Mouse (Mus musculus) stomach, embryonic 14.5 days (tissue): ENCODE data around the gene Stox2. TPM values are rescaled to one million over a fixed set of nuclear protein-coding genes. Genes with fewer than 3 reads are reported as not detected.

Source experiments
- ATAC-seq: fragments of 200-750 bp; cut with Nextera tagmentation; 2 replicates; pipeline ENCODE4 v1.8.0; 2017; ENCODE audit warnings: low read depth, moderate TSS enrichment; ENCODE audit not compliant: insufficient number of reproducible peaks, insufficient read depth, low FRiP score
- H3K27ac ChIP-seq: fragments of 300-500 bp; sonication (generic); 2 replicates; pipeline ENCODE4 v1.5.1; 2014; ENCODE audit warnings: mild to moderate bottlenecking, low read length, moderate library complexity, mixed read lengths
- H3K27me3 ChIP-seq: fragments of 300-500 bp; sonication (generic); 2 replicates; pipeline ENCODE4 v1.6.1; 2014; ENCODE audit warnings: low read length, control low read depth, mixed read lengths; ENCODE audit not compliant: control insufficient read depth, insufficient read depth
- H3K36me3 ChIP-seq: fragments of 300-500 bp; sonication (generic); 2 replicates; pipeline ENCODE4 v1.6.1; 2014; ENCODE audit warnings: mild to moderate bottlenecking, control low read depth, low read length, moderate library complexity, mixed read lengths; ENCODE audit not compliant: control insufficient read depth, insufficient read depth
- H3K4me1 ChIP-seq: fragments of 300-500 bp; sonication (generic); 2 replicates; pipeline ENCODE4 v1.6.1; 2014; ENCODE audit warnings: low read length, control low read depth, mixed read lengths; ENCODE audit not compliant: control insufficient read depth, insufficient read depth
- H3K4me2 ChIP-seq: fragments of 300-500 bp; sonication (generic); replicated peaks from 2 replicates; pipeline ENCODE4 v1.6.1; 2014; ENCODE audit warnings: low read depth, low read length, control low read depth
- H3K4me3 ChIP-seq: fragments of 300-500 bp; sonication (generic); 2 replicates; pipeline ENCODE4 v1.5.1; 2014; ENCODE audit warnings: low read depth, low read length, control low read depth
- H3K9ac ChIP-seq: fragments of 300-500 bp; sonication (generic); replicated peaks from 2 replicates; pipeline ENCODE4 v1.6.1; 2014; ENCODE audit warnings: low read depth, mild to moderate bottlenecking, control low read depth, low read length, moderate library complexity, mixed read lengths
- H3K9me3 ChIP-seq: fragments of 300-500 bp; sonication (generic); 2 replicates; pipeline ENCODE4 v1.6.1; 2016; ENCODE audit warnings: low read depth, low read length, control low read depth; ENCODE audit not compliant: control insufficient read depth
- WGBS: fragments of 180-500 bp; shearing (Covaris S2); extraction: QIAGEN DNeasy Blood & Tissue Kit; methylation state at CpG from one replicate; pipeline ENCODE4 v1.1.7; 2014; 5-methylcytosine and 5-hydroxymethylcytosine counted together
- polyA plus RNA-seq: library from polyadenylated mRNA; unstranded; fragments of >200 nt; fragmentation: Nextera tagmentation; extraction: Ambion mirVana; gene quantifications from 2 replicates; pipeline ENCODE4 v1.2.1, GENCODE M21; 2014

Gene Stox2
- polyA plus RNA-seq, 1 experiment from 2014 or later = 20.5 TPM

GRCm38 (mm10) chr8:47376651-47377050, 69.5 kb downstream of the Stox2 start:
- H3K9ac ChIP-seq = no peak overlapping the region
- no peak for ATAC-seq
- H3K27ac ChIP-seq = no peak overlapping the region
- no peak overlapping the region for H3K4me3 ChIP-seq
- H3K36me3 ChIP-seq = no peaks in the 10 kb centered on the region
- H3K9me3 ChIP-seq = no peaks in the 10 kb centered on the region
- H3K4me1 ChIP-seq = peaks cover 6% of the 10 kb centered on the region; the same call in 1 of the 2 replicates
- H3K27me3 ChIP-seq = no peaks in the 10 kb centered on the region
- no peak overlapping the region for H3K4me2 ChIP-seq
- WGBS = 96% methylated on average over 7 of the region's 7 CpGs

DNA sequence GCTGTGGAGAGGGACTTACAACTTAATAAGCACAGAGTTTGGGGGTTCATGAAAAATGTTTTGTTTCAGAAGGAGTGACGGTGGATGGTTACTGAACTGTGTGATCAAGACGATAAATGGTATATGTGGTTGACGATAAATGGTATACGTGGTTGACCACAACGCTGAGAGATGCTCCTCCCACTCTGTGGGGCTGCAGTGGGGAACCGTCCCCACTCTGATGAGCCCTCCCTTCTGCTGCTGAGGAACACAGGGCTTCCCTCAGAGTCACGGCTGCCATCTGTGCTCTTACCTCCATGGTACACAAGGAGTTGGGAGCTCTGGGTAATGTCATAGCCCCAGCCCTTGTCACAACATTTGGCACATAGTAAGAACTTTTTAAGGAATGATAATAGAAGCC, 72.4 kb downstream of the Stox2 start:
- Histone ChIP-seq H3K4me2 (no peak overlapping the region), H3K36me3 (no peaks in the 10 kb centered on the region), H3K27me3 (no peaks in the 10 kb centered on the region), H3K4me3 (no peak overlapping the region), H3K9me3 (no peaks in the 10 kb centered on the region), H3K4me1 (peaks cover 4% of the 10 kb centered on the region), H3K9ac (no peak overlapping the region), H3K27ac (no peak overlapping the region)
- ATAC-seq = no peak
- 91% methylated on average over 7 of the region's 7 CpGs for WGBS

GRCm38 (mm10) chr8:47371539-47371938, 74.6 kb downstream of the Stox2 start:
- no peak overlapping the region for H3K27ac ChIP-seq
- H3K4me3 ChIP-seq = no peak overlapping the region
- peaks cover 4% of the 10 kb centered on the region for H3K4me1 ChIP-seq
- H3K36me3 ChIP-seq = no peaks in the 10 kb centered on the region
- no peaks in the 10 kb centered on the region for H3K27me3 ChIP-seq
- no peak for ATAC-seq
- no peak overlapping the region for H3K9ac ChIP-seq
- WGBS = 59% methylated on average over 3 of the region's 3 CpGs
- no peaks in the 10 kb centered on the region for H3K9me3 ChIP-seq
- H3K4me2 ChIP-seq = no peak overlapping the region

DNA sequence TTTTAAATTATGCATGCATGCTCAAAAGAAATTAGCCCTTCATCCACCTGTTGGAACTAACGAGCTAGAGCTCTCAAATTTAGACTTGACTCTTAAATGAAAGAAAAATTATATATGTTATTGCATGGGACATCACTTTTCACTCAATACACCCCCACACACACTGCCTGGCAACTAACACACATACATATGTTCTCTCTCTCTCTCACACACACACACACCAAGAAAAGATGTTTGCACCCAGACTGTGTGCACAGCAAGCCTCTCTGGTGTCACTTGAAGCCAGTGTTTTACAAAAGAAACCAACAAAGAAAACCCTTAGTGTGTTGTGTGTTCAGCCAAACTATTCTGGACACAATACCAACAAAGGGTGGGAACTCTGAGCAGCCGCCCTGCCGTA, 75.1 kb downstream of the Stox2 start:
- Histone ChIP-seq H3K4me2 (no peak overlapping the region), H3K9ac (no peak overlapping the region), H3K4me1 (peaks cover 4% of the 10 kb centered on the region), H3K27me3 (no peaks in the 10 kb centered on the region), H3K4me3 (no peak overlapping the region), H3K9me3 (no peaks in the 10 kb centered on the region; the same call in 1 of the 2 replicates), H3K27ac (no peak overlapping the region), H3K36me3 (no peaks in the 10 kb centered on the region)
- ATAC-seq = no peak
- WGBS = 85% methylated on average over 3 of the region's 3 CpGs

DNA sequence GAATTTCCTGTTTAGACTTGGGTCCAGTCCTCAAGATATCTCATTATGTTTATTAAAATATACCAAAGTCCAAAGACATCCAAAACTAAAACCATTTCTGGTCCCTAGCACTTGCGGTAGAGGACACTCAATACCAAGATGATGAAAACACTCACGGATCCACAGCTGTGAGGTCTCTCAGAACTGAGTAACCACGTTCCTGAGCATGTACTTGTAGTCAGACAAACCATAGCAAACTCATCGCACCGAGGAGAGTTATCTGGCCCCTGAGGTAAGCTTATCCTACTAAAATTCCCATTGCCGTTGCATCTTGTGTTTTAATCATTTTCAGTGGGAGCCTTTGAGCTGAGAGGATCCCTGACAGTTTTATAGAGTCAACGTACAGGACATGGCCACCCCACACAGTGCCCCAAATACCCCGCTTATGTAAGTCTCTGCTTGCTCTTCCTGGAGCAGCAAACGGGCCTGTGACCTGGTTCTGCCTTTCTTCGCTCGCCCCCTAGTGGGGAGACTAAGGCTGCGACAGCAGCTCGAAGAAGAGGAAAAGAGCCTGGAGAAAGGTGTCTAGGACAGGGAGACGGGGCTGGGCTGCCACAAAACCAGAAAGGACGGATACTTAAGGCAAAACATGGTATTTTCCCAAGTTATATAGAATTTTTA, 75.6 kb downstream of the Stox2 start:
- Histone ChIP-seq H3K36me3 (no peaks in the 10 kb centered on the region), H3K4me3 (no peak overlapping the region), H3K9me3 (no peaks in the 10 kb centered on the region; the same call in 1 of the 2 replicates), H3K4me2 (no peak overlapping the region), H3K27ac (no peak overlapping the region), H3K4me1 (peaks cover 4% of the 10 kb centered on the region), H3K27me3 (no peaks in the 10 kb centered on the region), H3K9ac (no peak overlapping the region)
- WGBS = 27% methylated on average over 15 of the region's 15 CpGs
- no peak for ATAC-seq

DNA sequence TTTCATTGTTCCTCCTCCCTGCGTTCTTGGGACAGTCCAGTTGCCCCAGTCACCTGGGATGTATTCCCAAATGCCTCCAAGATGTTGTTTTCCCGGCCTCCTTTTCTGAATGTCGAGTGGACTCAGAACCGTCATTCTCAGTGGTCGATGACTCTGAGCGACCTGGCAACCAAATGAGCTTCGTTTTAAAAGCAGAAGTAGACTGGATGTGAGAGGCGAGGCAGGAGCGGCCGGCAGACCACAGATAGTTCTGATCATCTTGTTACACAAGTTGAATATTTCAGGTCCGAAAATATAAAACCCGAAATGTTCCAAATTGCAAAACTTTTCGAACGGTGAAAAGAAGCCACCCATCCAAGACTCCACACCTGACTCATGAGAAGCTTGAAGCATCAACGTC, 76.2 kb downstream of the Stox2 start:
- ATAC-seq = no peak
- no peaks in the 10 kb centered on the region for H3K36me3 ChIP-seq
- no peak overlapping the region for H3K4me2 ChIP-seq
- 91% methylated on average over 15 of the region's 15 CpGs for WGBS
- H3K4me3 ChIP-seq = no peak overlapping the region
- H3K4me1 ChIP-seq = peaks cover 4% of the 10 kb centered on the region
- H3K27ac ChIP-seq = no peak overlapping the region
- H3K27me3 ChIP-seq = no peaks in the 10 kb centered on the region
- no peaks in the 10 kb centered on the region; the same call in 1 of the 2 replicates for H3K9me3 ChIP-seq
- H3K9ac ChIP-seq = no peak overlapping the region

DNA sequence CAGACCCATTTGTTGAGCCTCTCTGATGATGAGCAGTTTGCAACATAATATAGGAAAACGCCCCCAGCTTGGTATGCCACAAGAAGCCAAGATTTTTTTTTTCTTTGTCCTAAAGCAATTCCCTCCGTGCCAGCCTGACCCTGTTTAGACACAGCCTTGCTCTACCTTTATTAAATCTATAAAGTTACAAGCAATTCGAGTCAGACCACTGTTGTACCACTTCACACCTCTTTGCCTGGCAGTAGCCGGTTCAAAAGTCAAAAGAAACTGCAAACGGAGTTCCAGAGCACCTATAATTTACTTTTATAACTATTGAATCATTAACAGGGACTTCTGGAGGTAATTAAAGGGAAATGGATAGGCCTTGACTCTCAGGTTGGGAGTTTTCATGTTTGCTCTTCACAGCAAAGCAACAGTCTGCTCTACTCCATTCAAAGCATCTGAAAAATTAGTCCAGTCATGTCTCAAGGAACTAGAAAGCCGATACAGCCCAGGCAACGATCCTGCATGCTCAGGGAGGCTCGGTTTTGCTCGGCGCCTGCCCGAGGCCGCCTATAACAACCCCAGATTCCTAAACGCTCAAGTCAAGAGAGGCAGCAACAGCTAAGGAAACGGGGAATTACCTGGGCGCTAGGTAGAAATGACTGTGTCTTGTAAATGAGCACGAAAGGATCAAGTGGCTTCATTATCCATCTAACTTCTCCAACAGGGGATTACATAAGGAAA, 77.0 kb downstream of the Stox2 start:
- no peak overlapping the region for H3K4me2 ChIP-seq
- no peak overlapping the region for H3K27ac ChIP-seq
- H3K4me3 ChIP-seq = no peak overlapping the region
- H3K36me3 ChIP-seq = no peaks in the 10 kb centered on the region
- peaks cover 4% of the 10 kb centered on the region for H3K4me1 ChIP-seq
- H3K27me3 ChIP-seq = no peaks in the 10 kb centered on the region
- WGBS = 72% methylated on average over 16 of the region's 16 CpGs
- ATAC-seq = no peak
- no peaks in the 10 kb centered on the region; the same call in 1 of the 2 replicates for H3K9me3 ChIP-seq
- no peak overlapping the region for H3K9ac ChIP-seq

DNA sequence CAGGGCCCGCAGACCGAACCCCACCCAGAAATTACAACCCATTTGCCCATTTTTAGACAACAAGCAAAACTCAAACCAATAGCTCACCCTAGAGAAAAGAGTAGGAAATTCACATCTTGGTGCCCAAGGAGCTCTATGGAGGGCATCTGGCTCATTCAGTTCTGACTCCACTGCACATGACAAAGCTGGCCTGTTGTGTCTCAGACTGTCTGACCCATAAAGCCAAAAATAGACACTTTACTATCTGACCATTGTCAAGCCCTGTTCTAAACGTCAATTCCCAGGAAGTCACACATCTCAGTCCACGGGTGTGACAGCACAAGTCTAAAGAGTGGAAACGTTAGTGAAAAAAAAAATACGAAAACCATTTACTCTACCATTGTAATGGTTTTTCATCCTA, 79.1 kb downstream of the Stox2 start:
- ATAC-seq = no peak
- no peak overlapping the region for H3K4me3 ChIP-seq
- H3K4me2 ChIP-seq = no peak overlapping the region
- H3K9me3 ChIP-seq = no peaks in the 10 kb centered on the region; the same call in 1 of the 2 replicates
- 83% methylated on average over 6 of the region's 6 CpGs for WGBS
- no peak overlapping the region for H3K9ac ChIP-seq
- no peak overlapping the region for H3K27ac ChIP-seq
- H3K4me1 ChIP-seq = peaks cover 13% of the 10 kb centered on the region
- H3K27me3 ChIP-seq = no peaks in the 10 kb centered on the region
- no peaks in the 10 kb centered on the region for H3K36me3 ChIP-seq
